Mouse (Mus musculus): ENCODE results near the gene Ppm1e. TPM values are rescaled to one million over a fixed set of nuclear protein-coding genes. Genes with fewer than 3 reads are reported as not detected.
"Not testable (repeated sequence)": the region's sequence is repeated elsewhere in the genome, so short reads cannot be mapped to it uniquely, and the experiment has no call there.

Ppm1e gene
- polyA plus RNA-seq, 1 experiment from 2014 or later, result 2.6 TPM

DNA sequence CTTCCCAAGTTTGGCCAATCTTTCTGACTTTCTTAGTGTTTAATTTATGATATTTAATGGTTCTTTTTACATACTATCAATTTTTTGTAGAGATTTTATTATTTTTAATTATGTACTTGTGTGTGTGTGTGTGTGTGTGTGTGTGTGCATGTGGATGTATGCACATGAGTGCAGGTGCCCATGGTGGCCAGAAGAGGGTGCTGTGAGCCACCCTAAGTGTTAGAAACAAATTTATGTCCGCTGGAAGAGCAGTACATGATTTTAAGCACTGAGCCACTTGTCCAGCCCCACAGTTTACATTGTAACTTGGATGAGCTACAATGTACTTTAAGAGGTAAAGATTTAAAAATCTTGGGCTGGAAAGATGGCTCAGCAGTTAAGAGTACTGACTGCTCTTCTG is 87.3 kb downstream of the Ppm1e start:
- WGBS, result 97% methylated on average over 1 of the region's 1 CpGs

DNA sequence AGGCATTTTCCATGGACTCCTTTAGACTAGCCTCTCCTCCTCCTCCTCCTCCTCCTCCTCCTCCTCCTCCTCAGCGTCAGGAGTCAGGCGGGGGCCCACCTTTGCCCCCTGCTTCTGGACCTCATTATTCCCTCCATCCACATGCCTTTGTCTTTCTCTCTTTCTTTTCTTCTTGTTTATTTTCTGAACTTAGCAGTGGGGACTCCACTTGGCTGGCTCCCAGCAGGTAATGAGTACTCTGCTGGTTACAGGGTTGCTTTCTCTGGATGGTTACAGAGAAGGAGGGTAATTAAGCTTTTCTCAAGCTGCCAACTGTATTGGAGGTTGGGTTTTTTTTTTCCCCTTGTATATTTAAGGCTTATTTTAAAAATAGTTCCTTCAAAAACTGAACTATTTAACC is 87.9 kb downstream of the Ppm1e start:
- ATAC-seq (ENCODE audit: insufficient number of reproducible peaks, low FRiP score, low TSS enrichment, low read depth) (no peak), DNase-seq (ENCODE audit: low spot score) (no peak)
- H3K9me3 ChIP-seq (ENCODE audit: control insufficient read depth, low read length), result no peaks in the 10 kb centered on the region
- no peaks in the 10 kb centered on the region for H3K4me1 ChIP-seq (ENCODE audit: control insufficient read depth, insufficient read depth, low read length)
- WGBS, result 25% methylated on average over 2 of the region's 2 CpGs
- no peaks in the 10 kb centered on the region for H3K36me3 ChIP-seq (ENCODE audit: control insufficient read depth, insufficient read depth, low read length)
- no peak overlapping the region for H3K4me2 ChIP-seq (ENCODE audit: low read depth, severe bottlenecking)
- no peaks in the 10 kb centered on the region for H3K27me3 ChIP-seq (ENCODE audit: control insufficient read depth, insufficient read depth, low read length)
- no peak overlapping the region for H3K27ac ChIP-seq (replicated peaks; ENCODE audit: low read depth, low read length)
- no peak overlapping the region for H3K4me3 ChIP-seq (ENCODE audit: low read depth, low read length)
- no peak overlapping the region for H3K9ac ChIP-seq (ENCODE audit: low read length)

More for the DNA sequence above, 87.3 kb downstream of the Ppm1e start:
- Histone ChIP-seq H3K9ac (ENCODE audit: low read length) (no peak overlapping the region), H3K36me3 (ENCODE audit: control insufficient read depth, insufficient read depth, low read length) (no peaks in the 10 kb centered on the region), H3K27me3 (ENCODE audit: control insufficient read depth, insufficient read depth, low read length) (no peaks in the 10 kb centered on the region), H3K9me3 (ENCODE audit: control insufficient read depth, low read length) (no peaks in the 10 kb centered on the region), H3K27ac (replicated peaks; ENCODE audit: low read depth, low read length) (no peak overlapping the region), H3K4me3 (ENCODE audit: low read depth, low read length) (no peak overlapping the region), H3K4me1 (ENCODE audit: control insufficient read depth, insufficient read depth, low read length) (no peaks in the 10 kb centered on the region), H3K4me2 (ENCODE audit: low read depth, severe bottlenecking) (no peak overlapping the region)
- ATAC-seq (ENCODE audit: insufficient number of reproducible peaks, low FRiP score, low TSS enrichment, low read depth), result no peak
- no peak for DNase-seq (ENCODE audit: low spot score)

DNA sequence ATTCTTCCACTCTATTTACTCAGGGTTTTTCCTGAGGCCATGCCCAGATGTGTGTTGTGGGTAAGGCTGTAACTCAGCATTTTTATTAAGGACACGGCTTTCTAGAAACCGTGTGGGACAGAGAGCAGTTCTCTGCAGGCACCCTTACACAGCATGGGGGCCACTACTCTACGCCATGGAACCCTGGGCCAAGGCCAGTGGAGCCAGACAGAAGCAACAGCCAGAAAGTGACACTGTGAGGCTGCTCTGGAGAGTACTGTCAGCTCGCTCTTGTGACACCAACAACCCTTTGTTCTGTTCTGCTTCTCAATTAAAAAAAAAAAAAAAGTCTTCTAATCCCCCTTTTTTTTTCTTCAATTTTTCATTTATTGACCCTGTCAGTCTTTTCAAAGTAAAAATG is 88.4 kb downstream of the Ppm1e start:
- Histone ChIP-seq H3K4me1 (ENCODE audit: control insufficient read depth, insufficient read depth, low read length) (no peaks in the 10 kb centered on the region), H3K4me2 (ENCODE audit: low read depth, severe bottlenecking) (no peak overlapping the region), H3K4me3 (ENCODE audit: low read depth, low read length) (no peak overlapping the region), H3K36me3 (ENCODE audit: control insufficient read depth, insufficient read depth, low read length) (no peaks in the 10 kb centered on the region), H3K27ac (replicated peaks; ENCODE audit: low read depth, low read length) (no peak overlapping the region), H3K9ac (ENCODE audit: low read length) (no peak overlapping the region), H3K9me3 (ENCODE audit: control insufficient read depth, low read length) (no peaks in the 10 kb centered on the region), H3K27me3 (ENCODE audit: control insufficient read depth, insufficient read depth, low read length) (no peaks in the 10 kb centered on the region)
- WGBS, result 66% methylated on average over 4 of the region's 4 CpGs
- DNase-seq (ENCODE audit: low spot score) (no peak), ATAC-seq (ENCODE audit: insufficient number of reproducible peaks, low FRiP score, low TSS enrichment, low read depth) (no peak)

DNA sequence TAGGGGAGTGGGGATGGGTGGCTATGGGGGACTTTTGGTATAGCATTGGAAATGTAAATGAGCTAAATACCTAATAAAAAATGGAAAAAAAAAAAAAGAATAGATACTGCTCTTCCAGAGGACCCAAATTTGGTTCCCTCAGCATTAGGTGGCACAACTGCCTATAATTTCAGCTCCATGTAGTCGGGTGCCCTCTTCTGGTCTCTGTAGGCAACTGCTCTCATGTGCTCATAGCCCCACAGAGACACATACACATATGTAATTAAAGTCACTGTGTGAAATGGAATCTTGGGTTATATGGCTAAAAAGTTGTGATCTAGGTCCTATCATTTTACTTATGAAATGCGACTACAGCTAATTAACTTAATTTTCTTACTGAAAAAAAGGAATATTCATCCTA is 90.0 kb downstream of the Ppm1e start:
- H3K36me3 ChIP-seq (ENCODE audit: control insufficient read depth, insufficient read depth, low read length), result no peaks in the 10 kb centered on the region
- H3K27ac ChIP-seq (replicated peaks; ENCODE audit: low read depth, low read length), result no peak overlapping the region
- H3K9me3 ChIP-seq (ENCODE audit: control insufficient read depth, low read length), result no peaks in the 10 kb centered on the region
- H3K4me1 ChIP-seq (ENCODE audit: control insufficient read depth, insufficient read depth, low read length), result 0 out of 2 replicates have a peak, but pooled peaks cover 5% of the 10 kb centered on the region
- 83% methylated on average over 2 of the region's 2 CpGs for WGBS
- no peak overlapping the region for H3K4me3 ChIP-seq (ENCODE audit: low read depth, low read length)
- H3K27me3 ChIP-seq (ENCODE audit: control insufficient read depth, insufficient read depth, low read length), result no peaks in the 10 kb centered on the region
- DNase-seq (ENCODE audit: low spot score) (no peak), ATAC-seq (ENCODE audit: insufficient number of reproducible peaks, low FRiP score, low TSS enrichment, low read depth) (no peak)
- H3K4me2 ChIP-seq (ENCODE audit: low read depth, severe bottlenecking), result no peak overlapping the region
- H3K9ac ChIP-seq (ENCODE audit: low read length), result no peak overlapping the region

DNA sequence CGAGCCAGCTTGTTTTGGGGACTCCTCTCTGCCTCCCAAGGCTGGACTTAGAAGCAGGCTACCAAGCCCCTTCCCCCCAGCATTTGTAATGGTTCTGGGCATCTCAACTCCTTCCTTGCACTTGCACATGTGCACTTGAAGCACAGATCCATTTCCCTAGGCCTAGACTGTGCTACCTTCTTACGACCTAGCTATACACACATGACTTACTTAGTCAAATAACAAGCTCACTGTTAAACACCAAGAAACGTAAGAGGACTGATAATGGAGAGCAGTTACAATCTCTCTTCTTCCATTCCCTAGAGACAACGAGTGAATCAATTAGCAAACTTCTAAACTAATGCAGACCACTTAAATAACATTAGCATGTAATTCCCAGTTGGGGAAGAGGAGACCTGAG is 92.6 kb downstream of the Ppm1e start:
- H3K4me1 ChIP-seq (ENCODE audit: control insufficient read depth, insufficient read depth, low read length), result 0 out of 2 replicates have a peak, but pooled peaks cover 5% of the 10 kb centered on the region
- H3K4me2 ChIP-seq (ENCODE audit: low read depth, severe bottlenecking), result no peak overlapping the region
- H3K9me3 ChIP-seq (ENCODE audit: control insufficient read depth, low read length), result no peaks in the 10 kb centered on the region
- no peak overlapping the region for H3K27ac ChIP-seq (replicated peaks; ENCODE audit: low read depth, low read length)
- no peaks in the 10 kb centered on the region for H3K27me3 ChIP-seq (ENCODE audit: control insufficient read depth, insufficient read depth, low read length)
- 61% methylated on average over 4 of the region's 4 CpGs for WGBS
- DNase-seq (ENCODE audit: low spot score) (no peak), ATAC-seq (ENCODE audit: insufficient number of reproducible peaks, low FRiP score, low TSS enrichment, low read depth) (no peak)
- no peaks in the 10 kb centered on the region for H3K36me3 ChIP-seq (ENCODE audit: control insufficient read depth, insufficient read depth, low read length)
- H3K4me3 ChIP-seq (ENCODE audit: low read depth, low read length), result no peak overlapping the region
- no peak overlapping the region for H3K9ac ChIP-seq (ENCODE audit: low read length)

DNA sequence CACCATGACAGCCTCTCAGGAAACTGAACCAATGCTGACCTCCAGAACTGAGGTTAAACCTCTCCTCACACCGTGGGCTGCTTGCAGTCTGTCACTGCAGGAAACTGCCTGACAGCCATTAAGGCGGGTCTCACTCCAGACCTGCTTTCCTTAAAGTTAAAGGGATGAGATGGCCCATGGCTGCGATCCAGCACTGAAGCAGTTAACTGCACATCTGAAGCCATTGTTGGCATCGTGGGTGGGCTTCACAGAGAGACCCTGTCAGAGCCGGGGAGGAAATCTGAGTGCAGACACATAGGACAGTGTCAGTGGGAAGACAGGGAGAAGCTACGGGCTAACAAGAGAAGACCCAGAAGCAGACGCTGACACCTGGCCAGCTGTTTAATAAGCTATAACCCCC is 94.9 kb downstream of the Ppm1e start:
- no peak overlapping the region for H3K9ac ChIP-seq (ENCODE audit: low read length)
- ATAC-seq (ENCODE audit: insufficient number of reproducible peaks, low FRiP score, low TSS enrichment, low read depth) (no peak), DNase-seq (ENCODE audit: low spot score) (peak; percentile 30)
- H3K36me3 ChIP-seq (ENCODE audit: control insufficient read depth, insufficient read depth, low read length), result no peaks in the 10 kb centered on the region
- H3K4me1 ChIP-seq (ENCODE audit: control insufficient read depth, insufficient read depth, low read length), result 0 out of 2 replicates have a peak, but pooled peaks cover 5% of the 10 kb centered on the region
- H3K27me3 ChIP-seq (ENCODE audit: control insufficient read depth, insufficient read depth, low read length), result no peaks in the 10 kb centered on the region
- H3K9me3 ChIP-seq (ENCODE audit: control insufficient read depth, low read length), result no peaks in the 10 kb centered on the region
- 17% methylated on average over 7 of the region's 7 CpGs for WGBS
- H3K4me2 ChIP-seq (ENCODE audit: low read depth, severe bottlenecking), result no peak overlapping the region
- H3K4me3 ChIP-seq (ENCODE audit: low read depth, low read length), result no peak overlapping the region
- H3K27ac ChIP-seq (replicated peaks; ENCODE audit: low read depth, low read length), result no peak overlapping the region

DNA sequence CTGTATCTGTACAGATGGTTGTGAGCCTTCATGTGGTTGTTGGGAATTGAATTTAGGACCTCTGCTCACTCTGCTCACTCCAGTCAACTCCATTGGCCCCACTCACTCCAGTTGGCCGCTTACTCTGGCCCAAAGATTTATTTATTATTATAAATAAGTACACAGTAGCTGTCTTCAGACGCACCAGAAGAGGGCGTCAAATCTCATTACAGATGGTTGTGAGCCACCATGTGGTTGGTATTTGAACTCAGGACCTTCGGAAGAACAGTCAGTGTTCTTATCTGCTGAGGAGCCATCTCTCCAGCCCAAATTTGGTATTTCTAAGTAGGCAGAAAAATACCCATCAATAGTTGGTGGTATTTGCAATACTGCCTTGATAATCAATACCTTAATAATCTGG is 97.1 kb downstream of the Ppm1e start:
- not testable (repeated sequence) for H3K27ac ChIP-seq (replicated peaks; ENCODE audit: low read depth, low read length); DNase-seq (ENCODE audit: low spot score); ATAC-seq (ENCODE audit: insufficient number of reproducible peaks, low FRiP score, low TSS enrichment, low read depth); H3K4me2 ChIP-seq (ENCODE audit: low read depth, severe bottlenecking); H3K9me3 ChIP-seq (ENCODE audit: control insufficient read depth, low read length); H3K9ac ChIP-seq (ENCODE audit: low read length); H3K27me3 ChIP-seq (ENCODE audit: control insufficient read depth, insufficient read depth, low read length); H3K4me1 ChIP-seq (ENCODE audit: control insufficient read depth, insufficient read depth, low read length); H3K36me3 ChIP-seq (ENCODE audit: control insufficient read depth, insufficient read depth, low read length); H3K4me3 ChIP-seq (ENCODE audit: low read depth, low read length)
- 81% methylated on average over 4 of the region's 4 CpGs for WGBS

DNA sequence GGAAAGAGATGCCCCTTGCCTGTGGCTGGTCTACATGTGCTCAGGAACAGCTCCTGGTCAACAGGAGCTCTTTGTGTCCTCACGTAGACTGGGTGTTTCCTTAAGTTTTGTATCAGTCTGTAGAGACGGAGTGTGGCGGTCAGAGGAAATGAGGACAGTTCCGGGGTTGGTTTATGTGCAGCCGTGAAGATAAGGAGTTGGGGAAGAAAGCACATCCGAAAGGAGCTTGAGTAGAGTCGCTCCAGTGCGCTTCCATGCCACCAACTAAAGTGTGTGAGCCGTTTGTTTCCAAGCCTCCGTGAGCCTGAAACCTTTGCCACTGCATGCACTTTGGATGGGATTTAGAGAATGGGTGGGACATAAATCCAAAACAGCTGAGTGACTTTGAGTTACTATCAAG is 99.0 kb downstream of the Ppm1e start:
- no peaks in the 10 kb centered on the region for H3K9me3 ChIP-seq (ENCODE audit: control insufficient read depth, low read length)
- ATAC-seq (ENCODE audit: insufficient number of reproducible peaks, low FRiP score, low TSS enrichment, low read depth), result no peak
- H3K36me3 ChIP-seq (ENCODE audit: control insufficient read depth, insufficient read depth, low read length), result no peaks in the 10 kb centered on the region
- no peak overlapping the region for H3K4me3 ChIP-seq (ENCODE audit: low read depth, low read length)
- 0 out of 2 replicates have a peak, but pooled peaks cover 5% of the 10 kb centered on the region for H3K4me1 ChIP-seq (ENCODE audit: control insufficient read depth, insufficient read depth, low read length)
- H3K4me2 ChIP-seq (ENCODE audit: low read depth, severe bottlenecking), result no peak overlapping the region
- no peak for DNase-seq (ENCODE audit: low spot score)
- H3K9ac ChIP-seq (ENCODE audit: low read length), result no peak overlapping the region
- no peaks in the 10 kb centered on the region for H3K27me3 ChIP-seq (ENCODE audit: control insufficient read depth, insufficient read depth, low read length)
- H3K27ac ChIP-seq (replicated peaks; ENCODE audit: low read depth, low read length), result no peak overlapping the region
- WGBS, result 87% methylated on average over 10 of the region's 10 CpGs

DNA sequence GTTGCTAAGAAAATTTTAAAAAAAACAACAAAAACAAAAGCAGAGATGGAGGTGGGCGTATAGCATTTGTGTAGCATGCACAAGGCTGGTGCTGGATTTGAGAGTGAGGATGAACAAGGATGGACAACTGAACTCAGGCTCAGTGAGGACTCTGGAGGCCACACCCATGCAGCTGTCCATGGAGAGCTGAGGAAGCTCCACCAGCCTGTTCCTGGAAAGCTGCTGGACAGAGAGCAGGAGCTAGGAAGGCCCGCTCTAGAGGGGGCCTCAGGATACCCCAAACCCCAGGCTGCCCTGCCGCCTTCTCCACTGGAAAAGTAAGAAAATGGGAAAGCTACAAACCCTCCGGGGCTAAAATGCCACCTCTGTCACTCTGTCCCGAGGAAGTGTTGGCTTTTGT is 101.5 kb downstream of the Ppm1e start:
- Histone ChIP-seq H3K36me3 (ENCODE audit: control insufficient read depth, insufficient read depth, low read length) (no peaks in the 10 kb centered on the region), H3K27me3 (ENCODE audit: control insufficient read depth, insufficient read depth, low read length) (no peaks in the 10 kb centered on the region), H3K9me3 (ENCODE audit: control insufficient read depth, low read length) (no peaks in the 10 kb centered on the region), H3K27ac (replicated peaks; ENCODE audit: low read depth, low read length) (no peak overlapping the region), H3K4me1 (ENCODE audit: control insufficient read depth, insufficient read depth, low read length) (no peaks in the 10 kb centered on the region), H3K9ac (ENCODE audit: low read length) (no peak overlapping the region), H3K4me3 (ENCODE audit: low read depth, low read length) (no peak overlapping the region), H3K4me2 (ENCODE audit: low read depth, severe bottlenecking) (no peak overlapping the region)
- WGBS, result 92% methylated on average over 5 of the region's 5 CpGs
- ATAC-seq (ENCODE audit: insufficient number of reproducible peaks, low FRiP score, low TSS enrichment, low read depth), result no peak
- no peak for DNase-seq (ENCODE audit: low spot score)

Measured in limb, embryonic 11.5 days (tissue).